Mouse (Mus musculus): Measurements from ENCODE around the gene Acer2. TPM values are rescaled to one million over a fixed set of nuclear protein-coding genes. Genes with fewer than 3 reads are reported as not detected.
"Not testable (repeated sequence)": the region's sequence is repeated elsewhere in the genome, so short reads cannot be mapped to it uniquely, and the experiment has no call there.

Acer2 gene
- polyA plus RNA-seq (2014; fragmentation: Nextera tagmentation; extraction: Ambion mirVana) = 28.2 and 32.3 TPM in 2 replicates

DNA sequence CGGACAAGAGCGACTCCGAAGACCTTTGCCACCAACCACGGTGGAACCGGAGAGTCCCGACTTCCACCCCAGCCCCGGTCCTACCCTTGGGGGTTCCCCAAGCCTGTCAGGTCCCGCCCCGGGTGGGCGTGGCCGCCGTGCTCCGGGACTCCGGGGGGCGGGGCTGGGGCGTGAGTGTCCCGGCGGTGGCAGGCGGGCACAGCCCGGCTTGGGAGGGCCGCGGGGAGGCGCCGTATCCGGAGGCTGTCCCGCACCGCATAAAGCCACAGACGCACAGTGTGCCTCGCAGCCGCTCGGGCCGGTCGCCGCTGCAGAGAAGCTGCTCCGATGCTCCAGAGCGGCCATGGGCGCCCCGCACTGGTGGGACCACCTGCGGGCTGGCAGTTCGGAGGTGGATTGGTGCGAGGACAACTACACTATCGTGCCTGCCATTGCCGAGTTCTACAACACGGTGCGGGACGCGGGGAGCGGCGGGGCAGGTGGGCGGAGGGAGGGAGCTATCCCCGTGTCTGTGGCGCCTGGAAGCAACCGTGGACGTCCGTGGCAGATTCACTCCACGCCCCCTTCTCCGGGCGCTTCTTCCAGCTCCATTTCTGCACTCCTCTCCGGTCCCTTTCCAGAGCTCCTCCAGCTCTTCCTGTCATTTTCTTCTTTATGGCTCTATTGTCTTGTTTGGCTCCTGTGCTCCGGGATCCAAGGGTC lies at the start of gene Acer2:
Gene Acer2 (plus strand): TSS at position 251 of the 702 bp plus-strand sequence.
- H3K36me3 ChIP-seq (ENCODE audit: insufficient read depth) = no peaks in the 10 kb centered on the region
- DNase-seq (peak; percentile 87), ATAC-seq (ENCODE audit: insufficient read depth) (peak; percentile 95)
- peak within 1 kb of the TSS; percentile 68 for H3K4me3 ChIP-seq (ENCODE audit: low read depth, low read length)
- no peaks in the 10 kb centered on the region for H3K4me1 ChIP-seq (ENCODE audit: insufficient read depth)
- H3K27me3 ChIP-seq (ENCODE audit: insufficient read depth, low read length) = no peaks in the 10 kb centered on the region
- TF ChIP-seq CTCF (IDR thresholded peaks at IDR 0.05; ENCODE audit: low read depth) = peak; percentile 21; the same call in 1 of the 2 replicates
- H3K9ac ChIP-seq = peak within 1 kb of the TSS; percentile 70
- WGBS = under 1% methylated on average over 60 of the region's 60 CpGs
- H3K4me2 ChIP-seq = peak within 1 kb of the TSS; percentile 97
- no peak within 1 kb of the TSS for H3K27ac ChIP-seq (ENCODE audit: low read depth)
- H3K9me3 ChIP-seq (ENCODE audit: low read depth, low read length) = no peaks in the 10 kb centered on the region

GRCm38 (mm10) chr4:86825143-86825542 lies 49.1 kb upstream of the Acer2 start:
- DNase-seq (no peak), ATAC-seq (ENCODE audit: insufficient read depth) (no peak)
- Histone ChIP-seq H3K9ac (no peak overlapping the region), H3K9me3 (ENCODE audit: low read depth, low read length) (no peaks in the 10 kb centered on the region), H3K27ac (ENCODE audit: low read depth) (no peak overlapping the region), H3K4me3 (ENCODE audit: low read depth, low read length) (no peak overlapping the region), H3K36me3 (ENCODE audit: insufficient read depth) (peaks cover 72% of the 10 kb centered on the region), H3K27me3 (ENCODE audit: insufficient read depth, low read length) (no peaks in the 10 kb centered on the region), H3K4me1 (ENCODE audit: insufficient read depth) (no peaks in the 10 kb centered on the region), H3K4me2 (no peak overlapping the region)
- 86% methylated on average over 7 of the region's 7 CpGs for WGBS
- no peak for TF ChIP-seq CTCF (IDR thresholded peaks at IDR 0.05; ENCODE audit: low read depth)

- DNase-seq (no peak), ATAC-seq (ENCODE audit: insufficient read depth) (no peak)
- Histone ChIP-seq H3K9me3 (ENCODE audit: low read depth, low read length) (no peaks in the 10 kb centered on the region), H3K9ac (no peak overlapping the region), H3K36me3 (ENCODE audit: insufficient read depth) (peaks cover 56% of the 10 kb centered on the region), H3K4me2 (no peak overlapping the region), H3K27ac (ENCODE audit: low read depth) (no peak overlapping the region), H3K4me3 (ENCODE audit: low read depth, low read length) (no peak overlapping the region), H3K4me1 (ENCODE audit: insufficient read depth) (no peaks in the 10 kb centered on the region), H3K27me3 (ENCODE audit: insufficient read depth, low read length) (no peaks in the 10 kb centered on the region)
- 90% methylated on average over 2 of the region's 2 CpGs for WGBS
- TF ChIP-seq CTCF (IDR thresholded peaks at IDR 0.05; ENCODE audit: low read depth) = no peak
Observed at GRCm38 (mm10) chr4:86831896-86832295, 42.3 kb upstream of the Acer2 start.

DNA sequence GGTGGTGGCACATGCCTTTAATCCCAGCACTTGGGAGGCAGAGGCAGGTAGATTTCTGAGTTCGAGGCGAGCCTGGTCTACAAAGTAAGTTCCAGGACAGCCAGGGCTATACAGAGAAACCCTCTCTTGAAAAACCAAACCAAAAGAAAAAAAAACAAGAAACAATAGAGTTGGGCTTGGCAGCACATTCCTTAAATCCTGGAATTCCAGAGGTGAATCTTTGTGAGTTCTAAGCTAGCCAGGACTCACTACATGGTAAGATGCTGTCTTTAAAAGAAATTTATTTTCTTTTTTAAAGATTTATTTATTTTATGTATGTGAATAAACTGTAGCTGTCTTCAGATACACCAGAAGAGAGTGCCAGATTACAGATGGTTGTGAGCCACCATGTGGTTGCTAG lies 33.1 kb upstream of the Acer2 start:
- not testable (repeated sequence) for H3K4me1 ChIP-seq (ENCODE audit: insufficient read depth); H3K9ac ChIP-seq; DNase-seq; H3K27ac ChIP-seq (ENCODE audit: low read depth); H3K4me2 ChIP-seq; H3K9me3 ChIP-seq (ENCODE audit: low read depth, low read length); H3K27me3 ChIP-seq (ENCODE audit: insufficient read depth, low read length); H3K4me3 ChIP-seq (ENCODE audit: low read depth, low read length); ATAC-seq (ENCODE audit: insufficient read depth)
- H3K36me3 ChIP-seq (ENCODE audit: insufficient read depth) = peaks cover 63% of the 10 kb centered on the region
- WGBS = 90% methylated on average over 2 of the region's 2 CpGs

- DNase-seq = no peak
- WGBS = 97% methylated on average over 3 of the region's 3 CpGs
- Histone ChIP-seq H3K4me2 (no peak overlapping the region), H3K27me3 (ENCODE audit: insufficient read depth, low read length) (no peaks in the 10 kb centered on the region), H3K4me3 (ENCODE audit: low read depth, low read length) (no peak overlapping the region), H3K4me1 (ENCODE audit: insufficient read depth) (no peaks in the 10 kb centered on the region), H3K27ac (ENCODE audit: low read depth) (no peak overlapping the region), H3K9me3 (ENCODE audit: low read depth, low read length) (no peaks in the 10 kb centered on the region), H3K9ac (no peak overlapping the region), H3K36me3 (ENCODE audit: insufficient read depth) (peaks cover 63% of the 10 kb centered on the region)
- no peak for ATAC-seq (ENCODE audit: insufficient read depth)
- TF ChIP-seq CTCF (IDR thresholded peaks at IDR 0.05; ENCODE audit: low read depth) = no peak
Observed at GRCm38 (mm10) chr4:86845384-86845783, 28.8 kb upstream of the Acer2 start.

DNA sequence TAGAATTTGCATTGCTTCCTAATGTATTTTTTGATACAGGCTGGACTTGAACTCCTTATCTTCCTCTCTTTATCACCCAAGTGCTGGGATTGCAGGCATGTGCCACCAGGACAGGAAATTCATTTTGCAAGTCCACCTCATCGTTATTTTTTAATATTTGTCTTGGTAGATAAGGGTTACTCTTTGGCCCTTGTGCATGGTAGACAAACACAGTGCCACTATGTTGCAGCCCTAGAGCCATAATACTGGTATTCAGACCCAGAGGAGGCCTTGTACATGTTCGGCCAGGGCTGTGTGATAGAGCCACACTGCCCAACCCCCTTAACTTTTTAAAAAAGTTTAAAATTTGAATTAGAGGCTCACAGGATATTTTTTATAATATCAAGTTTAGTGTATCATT lies 26.9 kb upstream of the Acer2 start:
- Histone ChIP-seq H3K4me1 (ENCODE audit: insufficient read depth) (no peaks in the 10 kb centered on the region), H3K4me3 (ENCODE audit: low read depth, low read length) (no peak overlapping the region), H3K36me3 (ENCODE audit: insufficient read depth) (peaks cover 56% of the 10 kb centered on the region), H3K4me2 (no peak overlapping the region), H3K9me3 (ENCODE audit: low read depth, low read length) (no peaks in the 10 kb centered on the region), H3K27ac (ENCODE audit: low read depth) (no peak overlapping the region), H3K9ac (no peak overlapping the region), H3K27me3 (ENCODE audit: insufficient read depth, low read length) (no peaks in the 10 kb centered on the region)
- WGBS = 65% methylated on average over 2 of the region's 2 CpGs
- no peak for TF ChIP-seq CTCF (IDR thresholded peaks at IDR 0.05; ENCODE audit: low read depth)
- DNase-seq = no peak
- ATAC-seq (ENCODE audit: insufficient read depth) = no peak

DNA sequence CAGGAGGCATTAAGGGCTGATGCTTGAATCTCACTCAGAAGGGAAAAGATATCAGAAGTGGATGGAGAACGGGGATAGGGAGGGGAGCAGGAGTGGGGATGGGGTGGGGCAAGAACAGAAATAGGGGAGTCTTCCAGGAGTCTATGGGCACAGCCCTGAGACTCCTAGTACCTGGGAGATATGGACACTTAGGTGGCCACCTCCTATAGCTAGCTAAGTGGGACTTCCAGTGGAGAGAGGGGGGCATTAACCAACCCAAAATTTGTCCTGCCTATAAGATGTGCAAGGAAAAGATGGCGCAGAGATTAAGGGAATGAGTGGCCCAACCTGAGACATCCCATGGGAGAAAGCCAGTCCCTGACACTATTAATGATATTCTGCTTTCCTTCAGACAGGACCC lies 22.9 kb upstream of the Acer2 start:
- Histone ChIP-seq H3K4me3 (ENCODE audit: low read depth, low read length) (no peak overlapping the region), H3K27me3 (ENCODE audit: insufficient read depth, low read length) (no peaks in the 10 kb centered on the region), H3K9ac (no peak overlapping the region), H3K4me2 (no peak overlapping the region), H3K9me3 (ENCODE audit: low read depth, low read length) (no peaks in the 10 kb centered on the region), H3K36me3 (ENCODE audit: insufficient read depth) (peaks cover 64% of the 10 kb centered on the region), H3K27ac (ENCODE audit: low read depth) (no peak overlapping the region), H3K4me1 (ENCODE audit: insufficient read depth) (no peaks in the 10 kb centered on the region)
- WGBS = 71% methylated on average over 2 of the region's 2 CpGs
- no peak for TF ChIP-seq CTCF (IDR thresholded peaks at IDR 0.05; ENCODE audit: low read depth)
- DNase-seq = no peak
- no peak for ATAC-seq (ENCODE audit: insufficient read depth)
